Mouse (Mus musculus): Measurements from ENCODE around the gene Nup88.

- TF ChIP-seq CTCF (IDR thresholded peaks at IDR 0.05; ENCODE audit: extremely low read depth, insufficient read depth, low read length) (no peak), POLR2A (IDR thresholded peaks at IDR 0.05; ENCODE audit: extremely low read depth, insufficient read depth, low read length) (no peak; the same call in 1 of the 2 replicates)
These were observed 34.6 kb upstream of the Nup88 start, which contains the start of gene Dhx33 for GRCm38 (mm10) chr11:71004316-71004773.
